Mouse (Mus musculus) stomach, postnatal 0 days (tissue): ENCODE measurements around the gene Plg.

ENCODE experiments used
- CTCF ChIP-seq: IDR thresholded peaks from 2 replicates; pipeline ENCODE4 v1.5.1; 2016; ENCODE audit warnings: antibody characterized with exemption, low read depth, mild to moderate bottlenecking, moderate library complexity
- EP300 ChIP-seq: optimal IDR thresholded peaks from 2 replicates; pipeline ENCODE3; 2016; ENCODE audit warnings: antibody characterized with exemption

DNA sequence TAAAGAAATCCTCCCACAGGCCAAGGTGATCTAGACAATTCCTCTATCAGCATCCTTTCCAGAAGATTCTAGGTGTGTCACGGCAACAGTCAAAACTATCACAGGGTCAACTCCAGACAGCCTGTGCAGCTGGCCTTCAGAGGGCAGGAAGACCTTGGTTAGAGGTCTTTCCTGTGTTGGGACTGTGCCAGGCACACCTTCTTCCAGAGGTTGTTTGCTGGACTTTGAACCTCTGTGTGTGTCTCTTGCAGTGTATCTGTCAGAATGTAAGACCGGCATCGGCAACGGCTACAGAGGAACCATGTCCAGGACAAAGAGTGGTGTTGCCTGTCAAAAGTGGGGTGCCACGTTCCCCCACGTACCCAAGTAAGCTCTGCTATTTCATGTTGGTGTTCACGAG is 9.8 kb downstream of the Plg start:
- no peak for TF ChIP-seq CTCF
- no peak for TF ChIP-seq EP300
